Mouse (Mus musculus) fat pad, adult 2 months (tissue): ENCODE measurements at regions not wholly inside any gene's neighbourhood (a gene's known extent, or its start where the extent isn't known, plus 50 kb on each side); places are given as distances from the start of the nearest gene placed in this dataset.

Experiments used
- DNase-seq: peaks from one replicate; pipeline ENCODE4 v3.0.0-alpha.2; 2011; ENCODE audit warnings: low read depth, low spot score; ENCODE audit errors: extremely low read depth

DNA sequence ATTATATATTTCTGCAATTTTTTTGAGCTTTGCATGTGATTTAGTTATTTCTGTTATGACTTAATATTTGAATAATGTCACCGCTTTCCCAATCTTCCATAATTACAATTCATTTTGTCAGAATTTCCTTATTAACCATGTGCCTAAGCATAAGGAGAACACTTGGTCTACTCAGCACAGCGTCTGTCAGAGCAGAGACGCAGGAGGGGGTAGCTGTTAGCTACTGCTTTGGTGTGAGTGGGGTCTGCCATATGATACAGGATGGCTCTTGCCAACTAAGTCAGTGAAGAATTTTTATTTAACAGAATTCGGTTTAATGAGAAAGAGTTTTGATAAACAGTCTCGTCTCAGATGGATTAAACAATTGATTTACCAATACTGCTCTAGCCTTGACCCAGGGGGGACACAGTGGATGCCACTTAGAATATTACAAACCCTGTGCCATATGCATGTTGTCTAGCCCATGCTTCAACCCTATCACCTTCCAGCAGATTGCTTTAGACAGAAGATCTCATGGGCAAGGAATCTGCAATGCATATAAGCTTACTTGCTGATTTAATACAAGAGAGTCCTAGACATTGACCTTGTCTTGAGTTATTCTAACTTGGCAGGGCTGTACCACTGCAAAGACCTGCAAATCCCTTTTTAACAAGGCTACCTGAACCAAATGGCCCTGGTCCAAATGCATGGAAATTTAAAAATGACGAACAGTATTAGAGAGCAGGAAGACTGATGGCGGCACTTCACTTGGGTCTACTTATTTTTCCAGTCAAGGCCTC lies 434.9 kb downstream of the Rnf144b start:
- no peak for DNase-seq

- no peak for DNase-seq
Observed at GRCm38 (mm10) chr13:47562836-47563235, 440.4 kb downstream of the Rnf144b start.

GRCm38 (mm10) chr13:47576516-47576915 lies 454.1 kb downstream of the Rnf144b start:
- no peak for DNase-seq

- no peak for DNase-seq
Observed at GRCm38 (mm10) chr13:47580144-47580543, 457.7 kb downstream of the Rnf144b start.

- no peak for DNase-seq
Observed at GRCm38 (mm10) chr13:47585158-47585557, 462.7 kb downstream of the Rnf144b start.

- no peak for DNase-seq
Observed at GRCm38 (mm10) chr13:47602646-47603045, 480.2 kb downstream of the Rnf144b start.

GRCm38 (mm10) chr13:47611439-47611838 lies 489.0 kb downstream of the Rnf144b start:
- DNase-seq, result no peak

DNA sequence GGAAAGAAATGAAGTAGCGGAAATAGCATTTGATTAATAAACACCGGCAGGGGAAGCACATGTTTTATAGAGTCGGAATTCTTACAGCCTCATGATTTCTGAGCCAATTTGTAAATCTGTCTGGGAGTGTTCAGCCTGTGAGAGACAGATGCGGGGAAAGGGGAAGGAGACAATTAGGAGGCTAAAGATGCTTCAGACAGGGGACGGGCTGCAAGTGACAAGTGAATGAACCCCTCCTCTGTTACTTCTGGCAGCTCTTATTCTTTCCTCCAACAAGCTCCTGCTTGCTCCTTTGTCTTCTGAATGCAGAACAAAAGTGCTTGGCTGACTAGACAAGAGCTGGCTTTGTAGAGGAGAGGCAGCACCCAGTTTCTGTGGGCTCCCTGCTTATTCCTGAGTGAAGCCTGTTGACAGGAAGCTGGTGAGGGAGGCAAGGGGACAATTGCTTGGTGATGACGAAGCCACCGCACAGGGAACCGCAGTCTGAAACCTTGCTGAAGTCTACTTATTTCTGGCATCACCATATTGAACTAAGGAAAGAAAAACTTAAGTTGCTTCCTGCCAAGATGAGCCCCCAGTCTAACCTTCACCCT lies 514.2 kb downstream of the Rnf144b start:
- no peak for DNase-seq

- DNase-seq, result no peak
Observed at GRCm38 (mm10) chr13:47642341-47642740, 519.9 kb downstream of the Rnf144b start.

GRCm38 (mm10) chr13:47645081-47645480 lies 522.6 kb downstream of the Rnf144b start:
- no peak for DNase-seq

DNA sequence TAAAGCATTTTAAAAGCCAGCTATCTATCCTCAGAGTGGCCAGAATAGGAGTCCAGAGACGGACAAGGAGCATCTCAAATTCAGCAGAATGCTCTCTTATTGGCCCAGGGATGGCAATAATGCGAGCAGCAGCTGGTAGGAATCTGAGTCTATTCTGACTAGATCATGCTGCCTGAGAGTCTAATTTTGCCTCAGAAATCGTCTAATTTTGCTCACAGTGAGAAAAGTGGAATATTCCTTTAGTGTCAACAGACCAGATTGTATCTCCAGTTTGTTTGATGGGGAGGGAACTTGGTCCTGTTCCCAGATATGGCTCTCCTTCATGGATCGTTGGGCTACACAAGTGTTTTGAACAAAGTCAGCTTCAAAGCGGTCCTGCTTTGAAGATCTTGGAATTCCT lies 525.2 kb downstream of the Rnf144b start:
- DNase-seq, result no peak

- no peak for DNase-seq
Observed at GRCm38 (mm10) chr13:47650093-47650492, 527.6 kb downstream of the Rnf144b start.

DNA sequence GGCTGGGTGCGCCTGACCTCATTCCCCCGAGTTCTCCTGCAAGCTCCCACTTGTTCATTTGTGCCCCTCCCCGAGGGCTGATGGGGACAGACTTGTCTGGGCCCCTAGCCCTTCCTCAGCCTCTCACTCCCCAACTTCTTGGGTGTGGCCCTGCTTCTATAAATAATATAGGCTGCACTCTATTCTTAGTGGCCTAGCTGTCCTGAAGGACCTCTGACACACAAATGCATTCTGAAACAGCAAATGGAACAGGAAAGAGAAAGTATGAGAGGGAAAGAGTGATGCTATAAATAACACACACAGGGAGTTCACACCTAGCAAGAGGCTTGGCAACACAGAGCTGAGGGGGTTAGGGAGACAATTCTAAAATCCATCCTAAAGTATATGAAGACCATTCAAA lies 544.0 kb downstream of the Rnf144b start:
- DNase-seq, result no peak

GRCm38 (mm10) chr13:47666956-47667701 lies 544.7 kb downstream of the Rnf144b start:
- DNase-seq, result peak; percentile 1

DNA sequence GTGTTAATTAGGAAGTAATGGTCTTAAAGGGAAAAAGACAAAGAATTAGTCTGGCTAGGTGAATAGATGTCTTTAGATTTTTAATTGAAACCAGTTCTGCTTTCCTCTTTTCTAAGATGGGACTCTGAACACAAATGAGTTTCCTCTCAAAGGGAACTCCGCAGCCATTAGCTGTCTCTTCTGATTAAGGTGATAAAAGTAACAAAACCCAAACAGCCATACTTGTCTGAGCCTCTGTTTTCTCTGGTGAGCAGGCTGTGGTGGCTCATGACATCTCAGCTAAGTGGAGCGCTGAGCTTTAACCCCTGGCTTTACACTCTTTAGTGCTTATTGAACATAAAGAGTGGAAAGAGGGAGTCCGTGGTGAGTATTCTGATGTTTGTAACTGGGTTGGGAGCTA lies 565.7 kb downstream of the Rnf144b start:
- DNase-seq, result no peak

GRCm38 (mm10) chr13:47693815-47694214 lies 567.2 kb upstream of the Id4 start:
- DNase-seq, result no peak

DNA sequence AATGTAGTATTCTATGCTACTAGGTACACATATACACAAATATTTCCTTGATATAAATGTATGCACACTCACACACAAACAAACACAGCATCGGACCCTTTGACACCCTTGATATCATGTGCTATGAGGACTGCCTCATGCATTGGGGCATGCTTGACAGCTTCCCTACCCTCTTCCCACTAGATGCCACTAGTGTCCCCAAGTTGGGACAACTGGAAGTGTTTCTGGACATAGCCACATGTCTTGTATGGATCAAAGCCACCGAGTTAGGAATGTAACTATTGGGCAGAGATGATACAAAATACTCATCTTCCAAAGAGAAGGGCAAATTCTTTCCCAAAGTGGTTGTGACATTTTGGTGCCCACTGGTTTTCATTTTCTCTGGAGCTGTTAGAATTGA lies 565.2 kb upstream of the Id4 start:
- no peak for DNase-seq

GRCm38 (mm10) chr13:47700556-47700955 lies 560.5 kb upstream of the Id4 start:
- no peak for DNase-seq

GRCm38 (mm10) chr13:47707961-47708609 lies 552.9 kb upstream of the Id4 start:
- no peak for DNase-seq

DNA sequence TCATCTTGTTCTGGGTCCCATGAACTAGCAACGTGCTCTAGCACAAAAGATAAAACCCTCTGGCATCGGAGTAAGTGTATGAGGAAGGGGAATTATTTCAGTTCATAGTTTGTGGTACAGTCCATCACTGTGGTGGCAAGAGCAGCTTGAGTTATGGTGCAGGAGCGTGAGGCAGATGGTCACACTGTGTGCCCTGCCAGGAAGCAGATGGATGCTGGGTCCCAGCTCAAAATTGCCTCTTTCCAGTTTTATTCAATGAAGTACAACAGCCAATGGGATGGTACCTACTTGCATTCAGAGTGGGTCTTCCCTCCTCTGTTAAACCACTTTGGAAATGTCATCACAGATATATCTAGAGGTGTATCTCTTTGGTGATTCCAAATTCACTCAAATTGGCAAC lies 551.7 kb upstream of the Id4 start:
- DNase-seq, result no peak

DNA sequence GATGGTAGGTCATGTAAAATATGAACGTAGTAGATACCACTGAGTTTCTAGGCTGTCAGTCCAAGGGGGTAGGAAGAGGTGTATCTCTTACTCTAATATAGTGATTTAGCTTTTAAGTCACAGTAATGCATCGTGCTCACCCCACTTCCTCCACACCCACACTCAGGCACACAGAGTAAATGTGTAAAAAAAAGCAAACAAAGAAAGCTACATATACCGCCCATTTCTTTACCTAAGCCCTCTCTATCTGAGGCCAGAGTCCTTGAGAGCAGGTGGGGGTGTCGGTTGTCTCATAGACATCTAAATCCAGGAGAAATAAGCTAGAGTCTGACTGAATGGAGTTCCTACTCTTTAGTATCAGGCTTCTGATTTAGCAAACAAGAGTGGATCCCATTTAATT lies 548.5 kb upstream of the Id4 start:
- no peak for DNase-seq

DNA sequence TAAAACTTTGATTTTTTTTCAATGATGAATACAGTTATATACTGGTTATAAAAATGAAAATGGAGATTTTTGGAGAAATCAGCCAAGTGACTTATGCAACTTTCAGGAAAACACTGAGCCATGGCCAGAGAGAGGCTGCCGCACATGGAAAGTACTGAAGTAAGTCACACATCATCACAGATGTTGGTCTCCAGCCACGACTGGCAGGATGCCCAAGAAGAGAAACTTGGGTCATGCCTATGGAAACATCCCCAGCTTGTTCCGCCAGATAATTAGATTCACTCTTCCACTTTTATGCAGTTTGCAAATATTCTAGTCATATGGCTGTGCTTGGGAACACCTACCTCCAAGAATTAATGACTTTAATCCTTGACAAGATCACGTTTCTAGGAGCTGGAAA lies 544.8 kb upstream of the Id4 start:
- DNase-seq, result no peak
